Mouse (Mus musculus): Measurements from ENCODE around the gene Hrh1. TPM values are rescaled to one million over a fixed set of nuclear protein-coding genes. Genes with fewer than 3 reads are reported as not detected.

Hrh1 gene
- not detected in 2 replicates for total RNA-seq (2014; fragmentation: Nextera tagmentation)
- not detected in 2 replicates for total RNA-seq (2017)

- peak; percentile 35 for ATAC-seq (replicated peaks; ENCODE audit: poor library complexity, severe bottlenecking)
These were observed at the start of gene Hrh1 for GRCm38 (mm10) chr6:114397691-114398217. Gene Hrh1 (plus strand): TSS chr6:114397936.

- no peak for ATAC-seq (replicated peaks; ENCODE audit: poor library complexity, severe bottlenecking)
These were observed 43.1 kb upstream of the Hrh1 start for GRCm38 (mm10) chr6:114354635-114355034.

GRCm38 (mm10) chr6:114358171-114358570 lies 39.6 kb upstream of the Hrh1 start:
- ATAC-seq (replicated peaks; ENCODE audit: poor library complexity, severe bottlenecking): no peak

- ATAC-seq (replicated peaks; ENCODE audit: poor library complexity, severe bottlenecking): peak; percentile 77
These were observed 35.4 kb upstream of the Hrh1 start for GRCm38 (mm10) chr6:114362355-114362754.

GRCm38 (mm10) chr6:114363740-114364139 lies 34.0 kb upstream of the Hrh1 start:
- ATAC-seq (replicated peaks; ENCODE audit: poor library complexity, severe bottlenecking): no peak

GRCm38 (mm10) chr6:114364734-114365133 lies 33.0 kb upstream of the Hrh1 start:
- ATAC-seq (replicated peaks; ENCODE audit: poor library complexity, severe bottlenecking): peak; percentile 83

GRCm38 (mm10) chr6:114366191-114366590 lies 31.5 kb upstream of the Hrh1 start:
- ATAC-seq (replicated peaks; ENCODE audit: poor library complexity, severe bottlenecking): no peak

GRCm38 (mm10) chr6:114367681-114368080 lies 30.1 kb upstream of the Hrh1 start:
- ATAC-seq (replicated peaks; ENCODE audit: poor library complexity, severe bottlenecking): no peak

GRCm38 (mm10) chr6:114368196-114368595 lies 29.5 kb upstream of the Hrh1 start:
- ATAC-seq (replicated peaks; ENCODE audit: poor library complexity, severe bottlenecking): no peak

GRCm38 (mm10) chr6:114372741-114373140 lies 25.0 kb upstream of the Hrh1 start:
- ATAC-seq (replicated peaks; ENCODE audit: poor library complexity, severe bottlenecking): no peak

GRCm38 (mm10) chr6:114380872-114381271 lies 16.9 kb upstream of the Hrh1 start:
- no peak for ATAC-seq (replicated peaks; ENCODE audit: poor library complexity, severe bottlenecking)

GRCm38 (mm10) chr6:114387320-114387719 lies 10.4 kb upstream of the Hrh1 start:
- ATAC-seq (replicated peaks; ENCODE audit: poor library complexity, severe bottlenecking): no peak

- no peak for ATAC-seq (replicated peaks; ENCODE audit: poor library complexity, severe bottlenecking)
These were observed 9.9 kb upstream of the Hrh1 start for GRCm38 (mm10) chr6:114387855-114388254.

- ATAC-seq (replicated peaks; ENCODE audit: poor library complexity, severe bottlenecking): no peak
These were observed 7.6 kb upstream of the Hrh1 start for GRCm38 (mm10) chr6:114390129-114390528.

- peak; percentile 19; the same call in 1 of the 2 replicates for ATAC-seq (replicated peaks; ENCODE audit: poor library complexity, severe bottlenecking)
These were observed 2.8 kb upstream of the Hrh1 start for GRCm38 (mm10) chr6:114394982-114395381.

- ATAC-seq (replicated peaks; ENCODE audit: poor library complexity, severe bottlenecking): no peak
These were observed 1.1 kb upstream of the Hrh1 start for GRCm38 (mm10) chr6:114396605-114397004.

GRCm38 (mm10) chr6:114397280-114397679 lies 456 bp upstream of the Hrh1 start:
- ATAC-seq (replicated peaks; ENCODE audit: poor library complexity, severe bottlenecking): no peak

- no peak for ATAC-seq (replicated peaks; ENCODE audit: poor library complexity, severe bottlenecking)
These were observed 890 bp downstream of the Hrh1 start for GRCm38 (mm10) chr6:114398626-114399025.

GRCm38 (mm10) chr6:114400387-114400786 lies 2.7 kb downstream of the Hrh1 start:
- peak; percentile 18; the same call in 1 of the 2 replicates for ATAC-seq (replicated peaks; ENCODE audit: poor library complexity, severe bottlenecking)

- no peak for ATAC-seq (replicated peaks; ENCODE audit: poor library complexity, severe bottlenecking)
These were observed 3.1 kb downstream of the Hrh1 start for GRCm38 (mm10) chr6:114400841-114401240.

GRCm38 (mm10) chr6:114402161-114402560 lies 4.4 kb downstream of the Hrh1 start:
- no peak for ATAC-seq (replicated peaks; ENCODE audit: poor library complexity, severe bottlenecking)

- ATAC-seq (replicated peaks; ENCODE audit: poor library complexity, severe bottlenecking): no peak
These were observed 5.9 kb downstream of the Hrh1 start for GRCm38 (mm10) chr6:114403632-114404031.

GRCm38 (mm10) chr6:114404128-114404527 lies 6.4 kb downstream of the Hrh1 start:
- no peak for ATAC-seq (replicated peaks; ENCODE audit: poor library complexity, severe bottlenecking)
